Mouse (Mus musculus): Measurements from ENCODE around the gene Aknad1. TPM values are rescaled to one million over a fixed set of nuclear protein-coding genes. Genes with fewer than 3 reads are reported as not detected.

The Aknad1 gene
- polyA plus RNA-seq, 1 experiment = 0.01 TPM

DNA sequence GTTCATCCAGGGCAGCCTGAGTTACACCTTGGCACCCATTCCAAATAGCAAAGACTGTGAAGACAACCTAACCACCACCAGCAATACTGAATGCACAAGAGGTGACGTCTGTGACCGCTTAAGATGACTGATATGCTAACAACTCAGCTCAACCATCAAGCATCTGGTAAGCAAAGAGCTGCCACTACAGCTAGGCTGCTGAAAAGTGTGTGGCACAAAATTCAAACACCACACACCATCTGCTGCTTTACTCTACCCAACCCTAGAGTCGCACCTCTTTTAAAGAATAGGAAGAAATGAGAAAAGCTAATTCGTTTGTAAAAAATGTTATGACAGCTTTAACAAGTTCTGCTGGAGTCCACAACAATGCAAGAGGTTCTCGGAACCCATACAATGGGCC is 66.2 kb downstream of the Aknad1 start:
- H3K4me1 ChIP-seq (ENCODE audit: control insufficient read depth) = no peaks in the 10 kb centered on the region
- peaks cover 83% of the 10 kb centered on the region for H3K36me3 ChIP-seq (ENCODE audit: control insufficient read depth)
- no peak overlapping the region for H3K4me3 ChIP-seq (replicated peaks)
- no peaks in the 10 kb centered on the region for H3K9me3 ChIP-seq (ENCODE audit: control insufficient read depth, low read length)
- no peaks in the 10 kb centered on the region for H3K27me3 ChIP-seq (ENCODE audit: control insufficient read depth)
- TF ChIP-seq GATA1 (IDR thresholded peaks at IDR 0.05; ENCODE audit: low read length) = no peak
- no peak for TF ChIP-seq TAL1 (IDR thresholded peaks at IDR 0.05; ENCODE audit: low read length)

- H3K36me3 ChIP-seq (ENCODE audit: control insufficient read depth) = peaks cover 68% of the 10 kb centered on the region
- no peak overlapping the region for H3K4me3 ChIP-seq (replicated peaks)
- no peaks in the 10 kb centered on the region for H3K9me3 ChIP-seq (ENCODE audit: control insufficient read depth, low read length)
- TF ChIP-seq TAL1 (IDR thresholded peaks at IDR 0.05; ENCODE audit: low read length) = no peak
- no peak for TF ChIP-seq GATA1 (IDR thresholded peaks at IDR 0.05; ENCODE audit: low read length)
- H3K4me1 ChIP-seq (ENCODE audit: control insufficient read depth) = no peaks in the 10 kb centered on the region
- H3K27me3 ChIP-seq (ENCODE audit: control insufficient read depth) = no peaks in the 10 kb centered on the region
These were observed 71.3 kb downstream of the Aknad1 start for GRCm38 (mm10) chr3:108810747-108811263.

DNA sequence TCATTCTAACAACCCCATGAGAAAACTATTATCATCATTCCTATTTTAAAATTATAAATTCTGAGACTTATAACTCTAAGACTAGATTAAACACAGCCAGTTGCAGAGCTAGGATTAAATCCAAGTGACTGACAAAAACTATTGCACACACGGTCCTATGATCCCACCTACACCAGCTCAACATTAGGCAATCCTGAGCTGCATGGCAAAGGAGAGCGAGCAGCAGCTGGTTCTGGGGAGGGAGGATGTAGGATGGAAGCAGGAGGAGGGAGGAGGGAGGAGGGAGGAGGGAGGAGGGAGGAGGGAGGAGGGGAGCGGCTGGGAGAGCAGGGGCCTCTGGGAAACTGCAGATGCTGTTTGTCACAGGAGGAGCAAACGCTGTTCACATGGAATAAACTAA is 76.2 kb downstream of the Aknad1 start:
- no peak for TF ChIP-seq GATA1 (IDR thresholded peaks at IDR 0.05; ENCODE audit: low read length)
- no peak for TF ChIP-seq TAL1 (IDR thresholded peaks at IDR 0.05; ENCODE audit: low read length)
- no peaks in the 10 kb centered on the region for H3K9me3 ChIP-seq (ENCODE audit: control insufficient read depth, low read length)
- H3K4me3 ChIP-seq (replicated peaks) = no peak overlapping the region

DNA sequence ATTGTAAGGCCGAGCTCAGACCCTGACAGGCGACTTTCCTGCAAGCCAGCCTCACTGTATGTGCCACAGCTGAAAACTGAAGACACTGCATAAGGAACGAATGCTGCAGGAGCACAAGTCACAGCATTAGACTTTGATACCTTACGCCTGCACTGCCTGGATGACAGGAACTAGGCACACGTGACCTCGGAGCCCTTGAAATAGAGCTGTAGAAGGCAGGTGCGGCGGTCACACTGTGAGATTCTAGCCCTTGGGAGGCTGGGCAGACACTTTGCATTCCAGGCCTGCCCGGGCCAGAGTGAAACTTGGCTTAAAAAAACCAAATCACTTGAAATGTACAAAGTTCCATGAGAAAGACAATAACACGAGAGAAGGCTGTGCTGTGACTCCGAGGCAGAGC is 91.0 kb downstream of the Aknad1 start:
- Histone ChIP-seq H3K27me3 (ENCODE audit: control insufficient read depth) (no peaks in the 10 kb centered on the region), H3K9me3 (ENCODE audit: control insufficient read depth, low read length) (no peaks in the 10 kb centered on the region), H3K36me3 (ENCODE audit: control insufficient read depth) (peaks cover 48% of the 10 kb centered on the region), H3K4me3 (replicated peaks) (no peak overlapping the region), H3K4me1 (ENCODE audit: control insufficient read depth) (no peaks in the 10 kb centered on the region)
- TF ChIP-seq GATA1 (IDR thresholded peaks at IDR 0.05; ENCODE audit: low read length) (no peak), TAL1 (IDR thresholded peaks at IDR 0.05; ENCODE audit: low read length) (no peak)

More for the DNA sequence above, 76.2 kb downstream of the Aknad1 start:
- Histone ChIP-seq H3K27me3 (ENCODE audit: control insufficient read depth) (no peaks in the 10 kb centered on the region), H3K36me3 (ENCODE audit: control insufficient read depth) (peaks cover 62% of the 10 kb centered on the region), H3K4me1 (ENCODE audit: control insufficient read depth) (no peaks in the 10 kb centered on the region)

DNA sequence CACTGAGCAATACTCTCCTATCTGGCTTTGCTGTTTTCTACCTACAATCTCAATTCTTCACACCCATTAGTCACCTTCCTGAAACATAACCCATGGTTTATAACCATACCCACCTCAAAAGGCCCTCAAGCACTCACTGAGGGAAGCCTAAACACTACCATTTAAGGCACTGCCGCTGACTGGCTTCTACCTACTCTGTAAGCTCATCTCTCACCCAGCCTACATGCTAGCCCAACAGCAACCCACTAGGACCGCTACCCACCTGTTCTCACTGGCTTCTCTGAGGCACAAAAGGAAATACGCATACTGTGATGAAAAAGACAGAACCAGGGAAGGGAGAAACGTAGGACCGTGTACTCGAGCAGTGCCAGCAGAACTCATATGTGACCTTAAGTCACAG is 92.3 kb downstream of the Aknad1 start:
- Histone ChIP-seq H3K9me3 (ENCODE audit: control insufficient read depth, low read length) (no peaks in the 10 kb centered on the region), H3K4me3 (replicated peaks) (no peak overlapping the region), H3K27me3 (ENCODE audit: control insufficient read depth) (no peaks in the 10 kb centered on the region), H3K4me1 (ENCODE audit: control insufficient read depth) (no peaks in the 10 kb centered on the region; the same call in 1 of the 2 replicates), H3K36me3 (ENCODE audit: control insufficient read depth) (peaks cover 43% of the 10 kb centered on the region)
- TF ChIP-seq TAL1 (IDR thresholded peaks at IDR 0.05; ENCODE audit: low read length) (no peak), GATA1 (IDR thresholded peaks at IDR 0.05; ENCODE audit: low read length) (no peak)

Other genes with a start within 250 kb of the Aknad1 start
- gene 1700013F07Rik, start 205.5 kb upstream of the Aknad1 start, polyA plus RNA-seq (2012) = not detected in 2 replicates
- gene 5330417C22Rik, start 203.1 kb upstream of the Aknad1 start, polyA plus RNA-seq (2012) = 0.01 TPM in 1 of 2 replicates, not detected in the other
- 0.21 and 0.23 TPM in 2 replicates for gene Tmem167b, start 177.2 kb upstream of the Aknad1 start, polyA plus RNA-seq (2012)
- 0.03 TPM in 1 of 2 replicates, not detected in the other for gene Taf13, start 168.0 kb upstream of the Aknad1 start, polyA plus RNA-seq (2012)
- 0.09 and 0.11 TPM in 2 replicates for gene Wdr47, start 148.4 kb upstream of the Aknad1 start, polyA plus RNA-seq (2012)
- gene Clcc1, start 85.7 kb upstream of the Aknad1 start, polyA plus RNA-seq (2012) = 0.74 and 0.84 TPM in 2 replicates
- gene Gpsm2, start 17.3 kb upstream of the Aknad1 start, polyA plus RNA-seq (2012) = 2.1 and 2.9 TPM in 2 replicates
- 0.14 and 0.74 TPM in 2 replicates for gene Stxbp3, start 100.9 kb downstream of the Aknad1 start, polyA plus RNA-seq (2012)
- gene Fndc7, start 150.3 kb downstream of the Aknad1 start, polyA plus RNA-seq (2012) = 0.01 TPM in 1 of 2 replicates, not detected in the other
- gene Prpf38b, start 172.1 kb downstream of the Aknad1 start, polyA plus RNA-seq (2012) = 6.5 and 6.8 TPM in 2 replicates
- not detected in 2 replicates for gene Henmt1, start 200.2 kb downstream of the Aknad1 start, polyA plus RNA-seq (2012)
- not detected in 2 replicates for gene Gm9857, start 200.8 kb downstream of the Aknad1 start, polyA plus RNA-seq (2012)